Mouse (Mus musculus) CH12.LX (cell line): ENCODE data around the gene Ppp1r16b. TPM values are rescaled to one million over a fixed set of nuclear protein-coding genes. Genes with fewer than 3 reads are reported as not detected.

Experiments
- DNase-seq: peaks from one replicate; pipeline ENCODE4 v3.0.0-alpha.2; 2013; ENCODE audit errors: extremely low read depth
- H3K27ac ChIP-seq: 2 replicates; pipeline ENCODE4 v1.5.1; 2012; ENCODE audit warnings: low read depth, mild to moderate bottlenecking, control low read depth, moderate library complexity; ENCODE audit not compliant: insufficient read depth
- H3K27me3 ChIP-seq: replicated peaks from 2 replicates; pipeline ENCODE3; 2012; ENCODE audit warnings: inconsistent platforms
- H3K36me3 ChIP-seq, 2 experiments: replicated peaks in 1 of 2; 2 replicates each; pipeline versions ENCODE3 to v1.6.1; 2012; ENCODE audit warnings: inconsistent platforms in 1 of 2, low read length in 1 of 2, mild to moderate bottlenecking in 1 of 2, mixed read lengths in 1 of 2, moderate library complexity in 1 of 2; ENCODE audit not compliant: control insufficient read depth in 1 of 2, insufficient read depth in 1 of 2
- H3K4me1 ChIP-seq, 2 experiments: 2 replicates each; pipeline ENCODE4 v1.6.1; 2012; ENCODE audit warnings: inconsistent platforms in 1 of 2, moderate library complexity in 1 of 2; ENCODE audit not compliant: insufficient read depth in 2 of 2, control insufficient read depth in 1 of 2
- H3K4me2 ChIP-seq: 2 replicates; pipeline ENCODE4 v1.6.1; 2012; ENCODE audit warnings: low read depth, mild to moderate bottlenecking, control low read depth; ENCODE audit not compliant: poor library complexity, insufficient read depth, severe bottlenecking
- H3K4me3 ChIP-seq, 3 experiments: fragments of 150-350 bp in 1 of 3; sonication (generic) in 1 of 3; replicated peaks in 1 of 3; 2 replicates each; pipeline versions ENCODE3 to v1.5.1; 2011 to 2012; ENCODE audit warnings: low read depth in 2 of 3, low read length in 2 of 3, mild to moderate bottlenecking in 2 of 3, moderate library complexity in 2 of 3, control low read depth in 1 of 3, improper control_type of control experiment in 1 of 3, inconsistent platforms in 1 of 3, mixed read lengths in 1 of 3; ENCODE audit not compliant: poor library complexity in 1 of 3
- H3K79me2 ChIP-seq: replicated peaks from 2 replicates; pipeline ENCODE4 v1.6.1; 2012; ENCODE audit warnings: mild to moderate bottlenecking, moderate library complexity; ENCODE audit not compliant: control insufficient read depth, poor library complexity, insufficient read depth, severe bottlenecking; ENCODE audit errors: extremely low read depth
- H3K9ac ChIP-seq: 2 replicates; pipeline ENCODE4 v1.6.1; 2012; ENCODE audit warnings: low read depth, mild to moderate bottlenecking, control low read depth, moderate library complexity; ENCODE audit not compliant: insufficient read depth
- H3K9me3 ChIP-seq: replicated peaks from 2 replicates; pipeline ENCODE3; 2012; ENCODE audit warnings: low read length, inconsistent platforms, mixed read lengths
- BHLHE40 ChIP-seq: IDR thresholded peaks from 2 replicates; pipeline ENCODE4 v1.6.1; 2011; ENCODE audit warnings: mild to moderate bottlenecking, low read depth, low read length, improper control_type of control experiment
- CHD1 ChIP-seq: IDR thresholded peaks from 2 replicates; pipeline ENCODE4 v1.6.1; 2012; ENCODE audit warnings: low read depth, low read length, improper control_type of control experiment, inconsistent platforms
- CHD2 ChIP-seq: IDR thresholded peaks from 2 replicates; pipeline ENCODE4 v1.6.1; 2011; ENCODE audit warnings: low read length, improper control_type of control experiment
- CTCF ChIP-seq, 2 experiments: IDR thresholded peaks in 1 of 2; conservative IDR thresholded peaks in 1 of 2; 2 replicates each; pipeline ENCODE4 v1.5.1; 2011 to 2012; ENCODE audit warnings: low read depth in 2 of 2, low read length in 2 of 2, improper control_type of control experiment in 1 of 2, inconsistent platforms in 1 of 2, mild to moderate bottlenecking in 1 of 2, moderate library complexity in 1 of 2
- ELF1 ChIP-seq: IDR thresholded peaks from 2 replicates; pipeline ENCODE4 v1.6.1; 2014; ENCODE audit warnings: low read depth, mild to moderate bottlenecking, inconsistent platforms, low read length, improper control_type of control experiment
- GABPA ChIP-seq: IDR thresholded peaks from 2 replicates; pipeline ENCODE4 v1.6.1; 2012; ENCODE audit warnings: low read depth, low read length, improper control_type of control experiment, inconsistent platforms; ENCODE audit not compliant: insufficient replicate concordance
- IRF4 ChIP-seq: IDR thresholded peaks from 2 replicates; pipeline ENCODE4 v1.6.1; 2014; ENCODE audit warnings: low read depth, mild to moderate bottlenecking, inconsistent platforms, low read length, improper control_type of control experiment
- JUN ChIP-seq: IDR thresholded peaks from 2 replicates; pipeline ENCODE4 v1.6.1; 2011; ENCODE audit warnings: low read depth, mild to moderate bottlenecking, low read length, improper control_type of control experiment, moderate library complexity; ENCODE audit not compliant: insufficient read depth
- JUND ChIP-seq: conservative IDR thresholded peaks from 2 replicates; pipeline ENCODE4 v1.6.1; 2011; ENCODE audit warnings: low read depth, low read length, improper control_type of control experiment
- MAFK ChIP-seq: IDR thresholded peaks from 2 replicates; pipeline ENCODE4 v1.6.1; 2011; ENCODE audit warnings: low read length, improper control_type of control experiment; ENCODE audit not compliant: insufficient replicate concordance
- MAZ ChIP-seq: IDR thresholded peaks from 2 replicates; pipeline ENCODE4 v1.6.1; 2012; ENCODE audit warnings: low read depth, mild to moderate bottlenecking, inconsistent platforms, low read length, improper control_type of control experiment, moderate library complexity
- MXI1 ChIP-seq: IDR thresholded peaks from 2 replicates; pipeline ENCODE4 v1.6.1; 2011; ENCODE audit warnings: mild to moderate bottlenecking, low read depth, low read length, improper control_type of control experiment
- MYC ChIP-seq: IDR thresholded peaks from 2 replicates; pipeline ENCODE4 v1.6.1; 2011; ENCODE audit warnings: low read depth, mild to moderate bottlenecking, improper control_type of control experiment, low read length
- NELFE ChIP-seq: IDR thresholded peaks from 2 replicates; pipeline ENCODE4 v1.6.1; 2011; ENCODE audit warnings: low read depth, low read length, improper control_type of control experiment
- NRF1 ChIP-seq: IDR thresholded peaks from 2 replicates; pipeline ENCODE4 v1.6.1; 2014; ENCODE audit warnings: low read depth, mild to moderate bottlenecking, inconsistent platforms, low read length, improper control_type of control experiment, moderate library complexity
- PAX5 ChIP-seq: IDR thresholded peaks from 2 replicates; pipeline ENCODE4 v1.6.1; 2012; ENCODE audit warnings: low read length, inconsistent platforms, mixed read lengths
- POLR2A ChIP-seq: IDR thresholded peaks from 2 replicates; pipeline ENCODE4 v1.6.1; 2011; ENCODE audit warnings: low read depth, mild to moderate bottlenecking, improper control_type of control experiment, low read length
- RAD21 ChIP-seq: IDR thresholded peaks from 2 replicates; pipeline ENCODE4 v1.6.1; 2011; ENCODE audit warnings: low read depth, mild to moderate bottlenecking, low read length, improper control_type of control experiment, moderate library complexity
- RCOR1 ChIP-seq: conservative IDR thresholded peaks from 2 replicates; pipeline ENCODE4 v1.6.1; 2012; ENCODE audit warnings: low read depth, mild to moderate bottlenecking, inconsistent platforms, low read length, improper control_type of control experiment
- SMC3 ChIP-seq: IDR thresholded peaks from 2 replicates; pipeline ENCODE4 v1.6.1; 2011; ENCODE audit warnings: low read depth, low read length, improper control_type of control experiment
- TBP ChIP-seq: conservative IDR thresholded peaks from 2 replicates; pipeline ENCODE4 v1.6.1; 2011; ENCODE audit warnings: low read depth, low read length, improper control_type of control experiment
- TCF12 ChIP-seq: IDR thresholded peaks from 2 replicates; pipeline ENCODE4 v1.6.1; 2014; ENCODE audit warnings: low read depth, mild to moderate bottlenecking, inconsistent platforms, low read length, improper control_type of control experiment
- UBTF ChIP-seq: IDR thresholded peaks from 2 replicates; pipeline ENCODE4 v1.6.1; 2012; ENCODE audit warnings: low read depth, mild to moderate bottlenecking, inconsistent platforms, low read length, improper control_type of control experiment, moderate library complexity
- USF2 ChIP-seq: conservative IDR thresholded peaks from 2 replicates; pipeline ENCODE4 v1.6.1; 2011; ENCODE audit warnings: low read depth, low read length, improper control_type of control experiment
- ZC3H11A ChIP-seq: IDR thresholded peaks from 2 replicates; pipeline ENCODE4 v1.6.1; 2012; ENCODE audit warnings: low read depth, mild to moderate bottlenecking, inconsistent platforms, low read length, improper control_type of control experiment
- ZMIZ1 ChIP-seq: IDR thresholded peaks from 2 replicates; pipeline ENCODE4 v1.6.1; 2012; ENCODE audit warnings: low read depth, mild to moderate bottlenecking, inconsistent platforms, low read length, improper control_type of control experiment
- dilution Hi-C: fragments of 300-500 bp; cut with MboI; formaldehyde crosslinking; loops from 2 replicates; pipeline ENCODE4 v1.14.3; 2020; ENCODE audit warnings: low sequenced_read_pairs; ENCODE audit not compliant: extremely low pct_unique_long_range_greater_than_20kb, extremely low pct_ligation_motif_present
- in situ Hi-C: fragments of 300-500 bp; cut with MboI; formaldehyde crosslinking; loops from 3 replicates; pipeline ENCODE4 v1.14.3; 2019; ENCODE audit warnings: low sequenced_read_pairs, low pct_ligation_motif_present, low pct_unique_long_range_greater_than_20kb, mixed read lengths
- polyA plus RNA-seq: library from polyadenylated mRNA; unstranded; fragments of >175 nt; gene quantifications from 2 replicates; pipeline ENCODE4 v1.2.1, GENCODE M21; 2012; ENCODE audit warnings: low read depth; ENCODE audit not compliant: insufficient read length
- total RNA-seq, 2 experiments: library from RNA; depleted of rRNA; stranded (reverse); fragments of 300-350 nt in 1 of 2; fragments of >200 nt in 1 of 2; gene quantifications; 2 replicates each; pipeline ENCODE4 v1.2.3; 2012 to 2014

Ppp1r16b gene
- total and polyA plus RNA-seq, 3 experiments, result 37.7 to 55.7 (median 52.0) TPM

- Histone ChIP-seq H3K9me3 (peaks cover 30% of the 10 kb centered on the region), H3K4me1 (peaks cover 19 to 52% of the 10 kb centered on the region in 2 experiments; a peak in 3 of 4 replicates), H3K4me3 (no peak overlapping the region), H3K27ac (peak overlapping the region; percentile 9; the same call in 1 of the 2 replicates), H3K27me3 (no peaks in the 10 kb centered on the region), H3K36me3 (peaks cover 68 to 87% of the 10 kb centered on the region in 2 experiments), H3K9ac (no peak overlapping the region), H3K4me2 (no peak overlapping the region), H3K79me2 (peaks cover 35% of the 10 kb centered on the region)
- no peak for TF ChIP-seq NELFE
- TF ChIP-seq MYC, result no peak
- no peak for TF ChIP-seq IRF4
- no peak for TF ChIP-seq ZMIZ1
- no peak for TF ChIP-seq TCF12
- TF ChIP-seq NRF1, result no peak
- no peak for TF ChIP-seq TBP
- TF ChIP-seq ELF1, result no peak
- no peak for TF ChIP-seq CHD1
- no peak for TF ChIP-seq JUND
- TF ChIP-seq PAX5, result no peak
- no peak for TF ChIP-seq MXI1
- TF ChIP-seq USF2, result no peak
- no peak for TF ChIP-seq CHD2
- no peak for TF ChIP-seq RAD21
- no peak for TF ChIP-seq RCOR1
- TF ChIP-seq GABPA, result no peak
- dilution Hi-C loops (no loop called here), in situ Hi-C loops (no loop called here)
- DNase-seq, result no peak
Observed at GRCm38 (mm10) chr2:158738591-158738990, 73.4 kb downstream of the Ppp1r16b start.

DNA sequence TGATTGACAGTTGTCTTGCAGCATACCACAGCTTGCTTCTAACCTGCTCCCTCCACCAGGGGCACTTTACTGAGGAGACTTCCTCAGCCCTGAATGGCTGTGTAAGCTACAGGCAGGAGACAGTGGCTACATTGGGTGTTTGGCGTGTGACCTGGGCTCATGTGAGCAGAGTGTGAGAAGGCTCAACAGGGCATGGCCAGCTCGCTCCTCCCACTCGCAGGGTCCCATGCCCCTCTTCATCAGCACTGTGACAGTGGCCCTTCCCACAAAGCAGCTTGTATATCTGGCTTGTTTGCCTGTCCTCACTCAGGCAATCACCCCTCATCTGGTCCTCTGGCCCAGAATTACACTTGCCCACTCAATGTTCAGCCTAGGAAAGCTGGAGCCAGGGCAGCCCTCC, 73.9 kb downstream of the Ppp1r16b start:
- no peak overlapping the region for H3K9ac ChIP-seq
- H3K4me1 ChIP-seq, result peaks cover 19 to 51% of the 10 kb centered on the region in 2 experiments; a peak in 3 of 4 replicates
- in situ Hi-C loops (no loop called here), dilution Hi-C loops (no loop called here)
- no peak overlapping the region for H3K27ac ChIP-seq
- H3K36me3 ChIP-seq, result peaks cover 70 to 86% of the 10 kb centered on the region in 2 experiments
- TF ChIP-seq UBTF, result no peak
- TF ChIP-seq ZC3H11A, result no peak
- TF ChIP-seq CHD2, result no peak
- no peak for TF ChIP-seq CTCF (conservative IDR thresholded peaks at IDR 0.05 in 1 of 2, IDR thresholded peaks at IDR 0.05 in 1 of 2; ENCODE audit: low read depth in 2 of 2, low read length in 2 of 2)
- TF ChIP-seq GABPA, result no peak
- no peak for TF ChIP-seq BHLHE40
- TF ChIP-seq MAZ, result no peak
- no peak for TF ChIP-seq IRF4
- no peak for TF ChIP-seq ELF1
- no peak for TF ChIP-seq JUN
- TF ChIP-seq USF2, result no peak
- TF ChIP-seq TCF12, result no peak
- TF ChIP-seq POLR2A, result no peak
- no peak for TF ChIP-seq SMC3
- no peak for TF ChIP-seq MAFK
- H3K27me3 ChIP-seq, result no peaks in the 10 kb centered on the region
- H3K4me2 ChIP-seq, result no peak overlapping the region
- peaks cover 30% of the 10 kb centered on the region for H3K9me3 ChIP-seq
- no peak for DNase-seq
- H3K79me2 ChIP-seq, result peaks cover 31% of the 10 kb centered on the region
- H3K4me3 ChIP-seq, result no peak overlapping the region
